Mouse (Mus musculus): ENCODE data around the gene Cplx3.

Cplx3 gene

GRCm38 (mm10) chr9:57604875-57605274, 1.2 kb downstream of the Cplx3 start:
- in situ Hi-C loops (cut with MboI, MseI) = no loop called here

GRCm38 (mm10) chr9:57602098-57602497, 4.0 kb downstream of the Cplx3 start:
- in situ Hi-C loops (cut with MboI, MseI) = no loop called here

- in situ Hi-C loops (cut with MboI, MseI) = no loop called here
Measured at GRCm38 (mm10) chr9:57601353-57601706, 4.8 kb downstream of the Cplx3 start.

GRCm38 (mm10) chr9:57600620-57601352, 5.3 kb downstream of the Cplx3 start:
- in situ Hi-C loops (cut with MboI, MseI) = no loop called here

- in situ Hi-C loops (cut with MboI, MseI) = no loop called here
Measured at GRCm38 (mm10) chr9:57598851-57599563, 7.1 kb downstream of the Cplx3 start.

GRCm38 (mm10) chr9:57597929-57598382, 8.1 kb downstream of the Cplx3 start:
- in situ Hi-C loops (cut with MboI, MseI) = no loop called here

GRCm38 (mm10) chr9:57597265-57597664, 8.8 kb downstream of the Cplx3 start:
- in situ Hi-C loops (cut with MboI, MseI) = no loop called here

- in situ Hi-C loops (cut with MboI, MseI) = no loop called here
Measured at GRCm38 (mm10) chr9:57594174-57594509, 11.9 kb downstream of the Cplx3 start.

GRCm38 (mm10) chr9:57593454-57594173, 12.5 kb downstream of the Cplx3 start:
- in situ Hi-C loops (cut with MboI, MseI) = no loop called here

- in situ Hi-C loops (cut with MboI, MseI) = no loop called here
Measured at GRCm38 (mm10) chr9:57590726-57591125, 15.4 kb downstream of the Cplx3 start.

GRCm38 (mm10) chr9:57589224-57590126, 16.6 kb downstream of the Cplx3 start, which contains the start of gene Ulk3:
Gene Ulk3 (plus strand): TSS chr9:57589452.
- in situ Hi-C loops (cut with MboI, MseI) = loop anchor here in 1 of 2 experiments (10.0 kb wide), 1 partner anchor 915 kb away; no protein-coding TSS in a partner anchor

- in situ Hi-C loops (cut with MboI, MseI) = loop anchor here in 1 of 2 experiments (10.0 kb wide), 1 partner anchor 910 kb away; no protein-coding TSS in a partner anchor
Measured at GRCm38 (mm10) chr9:57584991-57585390, 21.1 kb downstream of the Cplx3 start.

- in situ Hi-C loops (cut with MboI, MseI) = no loop called here
Measured at GRCm38 (mm10) chr9:57577144-57577849, 28.8 kb downstream of the Cplx3 start.

GRCm38 (mm10) chr9:57575577-57575976, 30.5 kb downstream of the Cplx3 start:
- in situ Hi-C loops (cut with MboI, MseI) = no loop called here

GRCm38 (mm10) chr9:57574397-57574796, 31.7 kb downstream of the Cplx3 start:
- in situ Hi-C loops (cut with MboI, MseI) = no loop called here

GRCm38 (mm10) chr9:57568500-57568899, 37.6 kb downstream of the Cplx3 start:
- in situ Hi-C loops (cut with MboI, MseI) = no loop called here

GRCm38 (mm10) chr9:57566846-57567245, 39.2 kb downstream of the Cplx3 start:
- in situ Hi-C loops (cut with MboI, MseI) = no loop called here

- in situ Hi-C loops (cut with MboI, MseI) = no loop called here
Measured at GRCm38 (mm10) chr9:57565741-57566221, 40.3 kb downstream of the Cplx3 start.

GRCm38 (mm10) chr9:57564609-57565008, 41.5 kb downstream of the Cplx3 start:
- in situ Hi-C loops (cut with MboI, MseI) = no loop called here

GRCm38 (mm10) chr9:57562896-57563372, 43.1 kb downstream of the Cplx3 start:
- in situ Hi-C loops (cut with MboI, MseI) = no loop called here
